Mouse (Mus musculus): ENCODE data around the gene Qk.

DNA sequence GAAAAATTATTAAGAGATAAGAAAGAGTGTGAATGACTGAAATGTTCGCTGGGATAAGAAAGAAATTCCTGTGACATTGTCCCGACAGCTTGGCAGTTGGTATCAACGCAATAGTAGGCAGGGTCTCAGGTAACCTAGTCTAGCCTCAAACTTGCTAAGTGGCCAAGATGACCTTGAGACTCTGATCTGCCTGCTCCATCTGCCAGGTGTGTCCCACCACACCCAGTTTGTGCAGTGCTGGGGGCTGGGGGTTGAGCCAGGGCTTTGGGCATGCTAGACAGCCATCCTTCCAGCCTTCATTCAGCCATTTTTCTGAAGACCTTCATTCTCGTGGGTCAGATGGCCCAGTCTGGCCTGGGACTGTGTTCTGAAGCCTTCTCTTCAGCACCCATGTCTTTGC, 46.9 kb upstream of the Qk start:
- TF ChIP-seq POLR2A (IDR thresholded peaks at IDR 0.05; ENCODE audit: borderline replicate concordance, control insufficient read depth, low read depth, low read length) (no peak), CTCF (IDR thresholded peaks at IDR 0.05; ENCODE audit: control insufficient read depth, insufficient read depth, low read length) (no peak)
